Comparison of ENCODE assay signal across 23 mouse cellular contexts in genomic region chr16:14827008-14827407, GRCm38 (mm10).
DNase-seq lines count a peak whose midpoint lies in the region; ATAC-seq lines count a peak whose summit lies in the region.
"Had no signal": no experiment of that assay in that cellular context is flagged by ENCODE, and none has a peak within 500 bp of the region (broad histone marks: within the 10 kb centered on the region; RNA-seq: fewer than 3 reads in every experiment).

No protein-coding gene starts in this region.

- no peaks in the 10 kb centered on the region for H3K27me3 ChIP-seq in hindbrain, embryonic 12.5 days
- H3K27me3 ChIP-seq: hindbrain, embryonic 13.5 days; kidney, embryonic 15.5 days; limb, embryonic 13.5 days; liver, embryonic 13.5 days; lung, embryonic 15.5 days; neural tube, embryonic 12.5 days had no signal

- H3K36me3 ChIP-seq in hindbrain, embryonic 12.5 days, result no peaks in the 10 kb centered on the region
- H3K36me3 ChIP-seq: hindbrain, embryonic 13.5 days; kidney, embryonic 15.5 days; limb, embryonic 13.5 days; liver, embryonic 13.5 days; lung, embryonic 15.5 days; neural tube, embryonic 12.5 days had no signal

- no peak overlapping the region for H3K9ac ChIP-seq in hindbrain, embryonic 12.5 days
- H3K9ac ChIP-seq: hindbrain, embryonic 13.5 days; kidney, embryonic 15.5 days; limb, embryonic 13.5 days; liver, embryonic 13.5 days; lung, embryonic 15.5 days; neural tube, embryonic 12.5 days had no signal

- H3K27ac ChIP-seq in hindbrain, embryonic 12.5 days, result no peak overlapping the region
- H3K27ac ChIP-seq: hindbrain, embryonic 13.5 days; kidney, embryonic 15.5 days; limb, embryonic 13.5 days; liver, embryonic 13.5 days; lung, embryonic 15.5 days; neural tube, embryonic 12.5 days had no signal

- no peaks in the 10 kb centered on the region for H3K4me1 ChIP-seq in hindbrain, embryonic 12.5 days
- H3K4me1 ChIP-seq: hindbrain, embryonic 13.5 days; kidney, embryonic 15.5 days; limb, embryonic 13.5 days; liver, embryonic 13.5 days; lung, embryonic 15.5 days; neural tube, embryonic 12.5 days had no signal

- H3K4me2 ChIP-seq in hindbrain, embryonic 12.5 days (replicated peaks), result no peak overlapping the region
- H3K4me2 ChIP-seq: hindbrain, embryonic 13.5 days; kidney, embryonic 15.5 days; limb, embryonic 13.5 days; liver, embryonic 13.5 days; lung, embryonic 15.5 days; neural tube, embryonic 12.5 days had no signal

- H3K9me3 ChIP-seq in hindbrain, embryonic 12.5 days (replicated peaks), result no peaks in the 10 kb centered on the region
- H3K9me3 ChIP-seq: hindbrain, embryonic 13.5 days; kidney, embryonic 15.5 days; limb, embryonic 13.5 days; liver, embryonic 13.5 days; lung, embryonic 15.5 days; neural tube, embryonic 12.5 days had no signal

- H3K4me3 ChIP-seq in hindbrain, embryonic 12.5 days, result no peak overlapping the region
- H3K4me3 ChIP-seq: hindbrain, embryonic 13.5 days; kidney, embryonic 15.5 days; limb, embryonic 13.5 days; liver, embryonic 13.5 days; lung, embryonic 15.5 days; neural tube, embryonic 12.5 days had no signal

- intact Hi-C loops in heart, postnatal 25 days (cut with DNase I), result no loop called here

- ATAC-seq in hindbrain, embryonic 12.5 days (ENCODE audit: low FRiP score), result no peak
- ATAC-seq: activated CD4-positive, CD25-positive, alpha-beta regulatory T cell, adult 4 months; forebrain, embryonic 14.5 days had no signal

- peak; percentile 29 to 35 for DNase-seq in heart, adult 9 months (ENCODE audit: low spot score in 2 of 2)
- DNase-seq in heart, postnatal 25 days (ENCODE audit: low spot score), result no peak
- DNase-seq in 3T3-L1 (ENCODE audit: low read depth, low spot score), result peak; percentile 99
- peak; percentile 75 for DNase-seq in Muller cell, postnatal 12 days (ENCODE audit: inconsistent ontology term)
- peak; percentile 22 for DNase-seq in lung, postnatal 25 days (ENCODE audit: low spot score)
- no peak for DNase-seq in layer of hippocampus, postnatal 36 days
- DNase-seq: adrenal gland, postnatal 14 days; cerebellum, adult 8-10 months; cerebellum, postnatal 36 days; kidney, adult 11 months; kidney, postnatal 4 days; liver, embryonic 13.5 days; midbrain, embryonic 14.5 days; right cerebral cortex, postnatal 25 days; thymus, postnatal 36 days had no signal

- WGBS in hindbrain, embryonic 12.5 days, result 88% methylated on average over 3 of the region's 3 CpGs

Comparison
In these comparisons a context has a peak if more than half of its experiments do, and no peak if none do; other contexts are left out.
1. DNase-seq: peak in heart, adult 9 months (2 of 2), 3T3-L1 (single experiment), Muller cell, postnatal 12 days (single experiment) and lung, postnatal 25 days (single experiment); none in heart, postnatal 25 days (single experiment) and layer of hippocampus, postnatal 36 days (0 of 2).